Comparison of ENCODE assay signal across 22 mouse cellular contexts in genomic region chr6:114790902-114791301, GRCm38 (mm10).
"Had no signal": no experiment of that assay in that cellular context is flagged by ENCODE, and none has a peak within 500 bp of the region (broad histone marks: within the 10 kb centered on the region; RNA-seq: fewer than 3 reads in every experiment).

No protein-coding gene starts in this region.

- H3K27ac ChIP-seq: kidney, embryonic 15.5 days; left cerebral cortex, adult 2 months; limb, embryonic 15.5 days; liver, embryonic 14.5 days; macrophage; midbrain, embryonic 12.5 days; midbrain, embryonic 15.5 days; neural tube, embryonic 12.5 days; neural tube, embryonic 15.5 days; stomach, embryonic 15.5 days had no signal

- H3K4me1 ChIP-seq: midbrain, embryonic 15.5 days; neural tube, embryonic 12.5 days; neural tube, embryonic 15.5 days; stomach, embryonic 15.5 days had no signal

- H3K9ac ChIP-seq: kidney, embryonic 15.5 days; limb, embryonic 15.5 days; liver, embryonic 14.5 days; liver, postnatal 0 days; lung, embryonic 14.5 days; midbrain, embryonic 12.5 days; midbrain, embryonic 15.5 days; neural tube, embryonic 12.5 days; neural tube, embryonic 15.5 days; stomach, embryonic 15.5 days had no signal

- H3K4me3 ChIP-seq: kidney, embryonic 15.5 days; left cerebral cortex, adult 2 months; limb, embryonic 15.5 days; midbrain, embryonic 12.5 days; midbrain, embryonic 15.5 days; neural tube, embryonic 12.5 days; neural tube, embryonic 15.5 days; stomach, embryonic 15.5 days had no signal

- H3K27me3 ChIP-seq: kidney, embryonic 15.5 days; limb, embryonic 15.5 days; midbrain, embryonic 12.5 days; midbrain, embryonic 15.5 days; neural tube, embryonic 12.5 days; neural tube, embryonic 15.5 days; stomach, embryonic 15.5 days had no signal

- H3K9me3 ChIP-seq: kidney, embryonic 15.5 days; limb, embryonic 15.5 days; midbrain, embryonic 15.5 days; neural tube, embryonic 12.5 days; neural tube, embryonic 15.5 days; stomach, embryonic 15.5 days had no signal

- DNase-seq: kidney, adult 8-10 months; kidney, postnatal 10 days; kidney, postnatal 36 days; layer of hippocampus, postnatal 36 days; liver, postnatal 0 days; lung, embryonic 14.5 days; right cerebral cortex, adult 18-20 months; right cerebral cortex, postnatal 14 days; right cerebral cortex, postnatal 4 days; thymus, postnatal 25 days had no signal

- ATAC-seq: liver, postnatal 0 days; lung, postnatal 0 days; midbrain, embryonic 15.5 days had no signal

- H3K36me3 ChIP-seq: kidney, embryonic 15.5 days; limb, embryonic 15.5 days; midbrain, embryonic 12.5 days; midbrain, embryonic 15.5 days; neural tube, embryonic 12.5 days; neural tube, embryonic 15.5 days; stomach, embryonic 15.5 days had no signal

- H3K4me2 ChIP-seq: kidney, embryonic 15.5 days; limb, embryonic 15.5 days; liver, embryonic 11.5 days; lung, embryonic 14.5 days; midbrain, embryonic 12.5 days; midbrain, embryonic 15.5 days; neural tube, embryonic 12.5 days; neural tube, embryonic 15.5 days; stomach, embryonic 15.5 days had no signal
